Mouse (Mus musculus): ENCODE results near the gene Them7. TPM values are rescaled to one million over a fixed set of nuclear protein-coding genes. Genes with fewer than 3 reads are reported as not detected.

Gene Them7
- total and polyA plus RNA-seq, 3 experiments: not detected

GRCm38 (mm10) chr2:105242940-105243339 is 18.8 kb downstream of the Them7 start:
- H3K4me1 ChIP-seq (ENCODE audit: control insufficient read depth in 1 of 2, insufficient read depth in 2 of 2, low read length in 2 of 2): no peaks in the 10 kb centered on the region; a peak in 1 of 4 replicates
- DNase-seq (ENCODE audit: low read depth, low spot score): no peak
- no peak overlapping the region for H3K9ac ChIP-seq (ENCODE audit: control insufficient read depth, low read depth, low read length, poor library complexity, severe bottlenecking)
- no peak overlapping the region for H3K4me3 ChIP-seq (ENCODE audit: control insufficient read depth in 1 of 2, insufficient read depth in 1 of 2, low read depth in 2 of 2, low read length in 2 of 2)
- H3K36me3 ChIP-seq (ENCODE audit: control insufficient read depth in 1 of 2, insufficient read depth in 2 of 2, low read length in 2 of 2): no peaks in the 10 kb centered on the region
- H3K79me2 ChIP-seq (ENCODE audit: control insufficient read depth, insufficient read depth, low read length, poor library complexity): no peaks in the 10 kb centered on the region
- H3K9me3 ChIP-seq (replicated peaks; ENCODE audit: insufficient read depth, low read length): no peaks in the 10 kb centered on the region
- H3K27ac ChIP-seq (ENCODE audit: control insufficient read depth, low read depth, low read length): no peak overlapping the region
- no peak for TF ChIP-seq TAL1 (IDR thresholded peaks at IDR 0.05; ENCODE audit: low read length)
- TF ChIP-seq USF2 (IDR thresholded peaks at IDR 0.05; ENCODE audit: borderline replicate concordance in 1 of 2, insufficient read depth in 1 of 2, low read depth in 1 of 2, low read length in 2 of 2): no peak
- TF ChIP-seq GABPA (IDR thresholded peaks at IDR 0.05; ENCODE audit: low read depth, low read length): no peak
- no peak for TF ChIP-seq KAT2A (conservative IDR thresholded peaks at IDR 0.05; ENCODE audit: low read depth, low read length)
- TF ChIP-seq HCFC1 (IDR thresholded peaks at IDR 0.05; ENCODE audit: low read depth, low read length): no peak
- no peak for TF ChIP-seq GATA1 (IDR thresholded peaks at IDR 0.05; ENCODE audit: low read depth, low read length)
- TF ChIP-seq TCF12 (IDR thresholded peaks at IDR 0.05; ENCODE audit: low read depth, low read length): no peak
- no peak for TF ChIP-seq POLR2AphosphoS2 (IDR thresholded peaks at IDR 0.05; ENCODE audit: low read length)
- TF ChIP-seq ETS1 (IDR thresholded peaks at IDR 0.05; ENCODE audit: low read depth, low read length): no peak
- TF ChIP-seq NELFE (IDR thresholded peaks at IDR 0.05; ENCODE audit: low read depth, low read length): no peak
- no peak for TF ChIP-seq POLR2A (IDR thresholded peaks at IDR 0.05; ENCODE audit: control insufficient read depth in 1 of 2, insufficient read depth in 1 of 2, low read depth in 1 of 2, low read length in 2 of 2, poor library complexity in 1 of 2)
- TF ChIP-seq RAD21 (IDR thresholded peaks at IDR 0.05; ENCODE audit: low read depth, low read length): no peak
- no peak for TF ChIP-seq ELF1 (IDR thresholded peaks at IDR 0.05; ENCODE audit: low read depth, low read length)
- no peak for TF ChIP-seq ZKSCAN1 (IDR thresholded peaks at IDR 0.05; ENCODE audit: low read depth, low read length)
- H3K27me3 ChIP-seq (ENCODE audit: control insufficient read depth in 1 of 2, insufficient read depth in 2 of 2, low read length in 2 of 2): peaks cover 0 to 2% of the 10 kb centered on the region in 2 experiments; a peak in 2 of 4 replicates

DNA sequence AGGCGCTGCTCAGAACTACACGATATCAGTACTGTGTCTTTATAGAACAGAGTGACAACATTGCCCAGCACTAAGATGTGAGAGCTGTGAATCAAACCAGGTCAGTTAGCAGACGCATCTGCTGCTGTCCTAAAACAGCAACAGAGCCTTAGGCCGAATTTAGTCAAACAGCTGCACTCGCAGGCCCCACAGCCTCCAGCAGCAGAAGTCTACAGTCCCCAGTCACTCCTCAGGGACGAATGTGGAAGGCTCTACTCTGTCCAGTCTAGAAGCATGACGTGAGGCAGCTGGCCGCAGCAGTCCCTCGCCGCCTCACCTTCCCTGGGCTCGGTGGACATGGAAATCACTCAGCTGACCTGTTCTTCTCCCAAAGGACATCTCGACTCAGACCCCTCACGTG is 20.6 kb downstream of the Them7 start:
- Histone ChIP-seq H3K9ac (ENCODE audit: control insufficient read depth, low read depth, low read length, poor library complexity, severe bottlenecking) (no peak overlapping the region), H3K27me3 (ENCODE audit: control insufficient read depth in 1 of 2, insufficient read depth in 2 of 2, low read length in 2 of 2) (peaks cover 0 to 2% of the 10 kb centered on the region in 2 experiments; a peak in 2 of 4 replicates), H3K79me2 (ENCODE audit: control insufficient read depth, insufficient read depth, low read length, poor library complexity) (no peaks in the 10 kb centered on the region), H3K4me3 (ENCODE audit: control insufficient read depth in 1 of 2, insufficient read depth in 1 of 2, low read depth in 2 of 2, low read length in 2 of 2) (no peak overlapping the region), H3K9me3 (replicated peaks; ENCODE audit: insufficient read depth, low read length) (no peaks in the 10 kb centered on the region), H3K27ac (ENCODE audit: control insufficient read depth, low read depth, low read length) (no peak overlapping the region), H3K36me3 (ENCODE audit: control insufficient read depth in 1 of 2, insufficient read depth in 2 of 2, low read length in 2 of 2) (no peaks in the 10 kb centered on the region), H3K4me1 (ENCODE audit: control insufficient read depth in 1 of 2, insufficient read depth in 2 of 2, low read length in 2 of 2) (no peaks in the 10 kb centered on the region; a peak in 1 of 4 replicates)
- TF ChIP-seq HCFC1 (IDR thresholded peaks at IDR 0.05; ENCODE audit: low read depth, low read length) (no peak), GATA1 (IDR thresholded peaks at IDR 0.05; ENCODE audit: low read depth, low read length) (no peak), KAT2A (conservative IDR thresholded peaks at IDR 0.05; ENCODE audit: low read depth, low read length) (no peak), GABPA (IDR thresholded peaks at IDR 0.05; ENCODE audit: low read depth, low read length) (no peak), ZKSCAN1 (IDR thresholded peaks at IDR 0.05; ENCODE audit: low read depth, low read length) (no peak), JUND (IDR thresholded peaks at IDR 0.05; ENCODE audit: low read depth, low read length) (no peak), UBTF (IDR thresholded peaks at IDR 0.05; ENCODE audit: borderline replicate concordance, insufficient read depth, low read depth, low read length) (no peak), TAL1 (IDR thresholded peaks at IDR 0.05; ENCODE audit: low read length) (no peak), TBP (IDR thresholded peaks at IDR 0.05; ENCODE audit: low read depth, low read length) (no peak), CTCF (IDR thresholded peaks at IDR 0.05 in 2 of 3, conservative IDR thresholded peaks at IDR 0.05 in 1 of 3; ENCODE audit: control insufficient read depth in 1 of 3, insufficient read depth in 1 of 3, low read depth in 2 of 3, low read length in 3 of 3, poor library complexity in 1 of 3, severe bottlenecking in 1 of 3) (no peak), SIN3A (IDR thresholded peaks at IDR 0.05; ENCODE audit: low read length) (no peak), CHD1 (IDR thresholded peaks at IDR 0.05; ENCODE audit: low read depth, low read length) (no peak), ZMIZ1 (IDR thresholded peaks at IDR 0.05; ENCODE audit: low read depth, low read length) (no peak), ZC3H11A (IDR thresholded peaks at IDR 0.05; ENCODE audit: low read depth, low read length) (no peak), POLR2A (IDR thresholded peaks at IDR 0.05; ENCODE audit: control insufficient read depth in 1 of 2, insufficient read depth in 1 of 2, low read depth in 1 of 2, low read length in 2 of 2, poor library complexity in 1 of 2) (no peak)
- DNase-seq (ENCODE audit: low read depth, low spot score): no peak
